Mouse (Mus musculus): Measurements from ENCODE around the gene Rab5c. TPM values are rescaled to one million over a fixed set of nuclear protein-coding genes. Genes with fewer than 3 reads are reported as not detected.

Gene Rab5c
- polyA plus RNA-seq, 1 experiment from 2014 or later: 76.6 TPM

GRCm38 (mm10) chr11:100702906-100703305, 35.1 kb downstream of the Rab5c start:
- Histone ChIP-seq H3K36me3 (ENCODE audit: control insufficient read depth, insufficient read depth, low read length) (peaks cover 3% of the 10 kb centered on the region; the same call in 1 of the 2 replicates), H3K4me2 (replicated peaks; ENCODE audit: low read depth, low read length) (no peak overlapping the region), H3K27ac (ENCODE audit: low read depth, low read length) (no peak overlapping the region), H3K9ac (ENCODE audit: low read depth, low read length) (no peak overlapping the region), H3K4me1 (replicated peaks; ENCODE audit: control insufficient read depth, insufficient read depth, low read length) (no peaks in the 10 kb centered on the region), H3K27me3 (ENCODE audit: control insufficient read depth, insufficient read depth, low read length) (no peaks in the 10 kb centered on the region), H3K4me3 (ENCODE audit: low read depth, low read length) (no peak overlapping the region), H3K9me3 (ENCODE audit: control insufficient read depth, low read length) (no peaks in the 10 kb centered on the region)
- DNase-seq (ENCODE audit: low spot score): no peak
- WGBS: 43% methylated on average over 7 of the region's 7 CpGs
- no peak for ATAC-seq (ENCODE audit: low FRiP score)

- H3K9me3 ChIP-seq (ENCODE audit: control insufficient read depth, low read length): no peaks in the 10 kb centered on the region
- no peak overlapping the region for H3K4me3 ChIP-seq (ENCODE audit: low read depth, low read length)
- ATAC-seq (ENCODE audit: low FRiP score) (no peak), DNase-seq (ENCODE audit: low spot score) (peak; percentile 86)
- no peak overlapping the region for H3K4me2 ChIP-seq (replicated peaks; ENCODE audit: low read depth, low read length)
- H3K4me1 ChIP-seq (replicated peaks; ENCODE audit: control insufficient read depth, insufficient read depth, low read length): no peaks in the 10 kb centered on the region
- peaks cover 3% of the 10 kb centered on the region; the same call in 1 of the 2 replicates for H3K36me3 ChIP-seq (ENCODE audit: control insufficient read depth, insufficient read depth, low read length)
- WGBS: 39% methylated on average over 19 of the region's 19 CpGs
- no peak overlapping the region for H3K9ac ChIP-seq (ENCODE audit: low read depth, low read length)
- H3K27me3 ChIP-seq (ENCODE audit: control insufficient read depth, insufficient read depth, low read length): no peaks in the 10 kb centered on the region
- H3K27ac ChIP-seq (ENCODE audit: low read depth, low read length): no peak overlapping the region
These were observed 35.7 kb downstream of the Rab5c start for GRCm38 (mm10) chr11:100702081-100702851.

- no peak overlapping the region for H3K27ac ChIP-seq (ENCODE audit: low read depth, low read length)
- WGBS: 2% methylated on average over 14 of the region's 14 CpGs
- ATAC-seq (ENCODE audit: low FRiP score) (no peak), DNase-seq (ENCODE audit: low spot score) (peak; percentile 50)
- H3K4me2 ChIP-seq (replicated peaks; ENCODE audit: low read depth, low read length): peak overlapping the region; percentile 19
- peaks cover under 1% of the 10 kb centered on the region; the same call in 1 of the 2 replicates for H3K36me3 ChIP-seq (ENCODE audit: control insufficient read depth, insufficient read depth, low read length)
- 0 out of 2 replicates have a peak overlapping the region, but pooled peaks have one; percentile 45 for H3K9ac ChIP-seq (ENCODE audit: low read depth, low read length)
- H3K27me3 ChIP-seq (ENCODE audit: control insufficient read depth, insufficient read depth, low read length): no peaks in the 10 kb centered on the region
- H3K9me3 ChIP-seq (ENCODE audit: control insufficient read depth, low read length): no peaks in the 10 kb centered on the region
- H3K4me1 ChIP-seq (replicated peaks; ENCODE audit: control insufficient read depth, insufficient read depth, low read length): no peaks in the 10 kb centered on the region
- H3K4me3 ChIP-seq (ENCODE audit: low read depth, low read length): 0 out of 2 replicates have a peak overlapping the region, but pooled peaks have one; percentile 4
These were observed 36.7 kb downstream of the Rab5c start for GRCm38 (mm10) chr11:100701301-100701700.

GRCm38 (mm10) chr11:100700710-100701109, 37.3 kb downstream of the Rab5c start:
- no peaks in the 10 kb centered on the region for H3K4me1 ChIP-seq (replicated peaks; ENCODE audit: control insufficient read depth, insufficient read depth, low read length)
- H3K9me3 ChIP-seq (ENCODE audit: control insufficient read depth, low read length): no peaks in the 10 kb centered on the region
- H3K9ac ChIP-seq (ENCODE audit: low read depth, low read length): no peak overlapping the region
- no peaks in the 10 kb centered on the region for H3K36me3 ChIP-seq (ENCODE audit: control insufficient read depth, insufficient read depth, low read length)
- 76% methylated on average over 3 of the region's 3 CpGs for WGBS
- no peak overlapping the region for H3K4me3 ChIP-seq (ENCODE audit: low read depth, low read length)
- no peak overlapping the region for H3K27ac ChIP-seq (ENCODE audit: low read depth, low read length)
- H3K27me3 ChIP-seq (ENCODE audit: control insufficient read depth, insufficient read depth, low read length): no peaks in the 10 kb centered on the region
- ATAC-seq (ENCODE audit: low FRiP score): no peak
- H3K4me2 ChIP-seq (replicated peaks; ENCODE audit: low read depth, low read length): no peak overlapping the region
- no peak for DNase-seq (ENCODE audit: low spot score)

GRCm38 (mm10) chr11:100697921-100698320, 40.1 kb downstream of the Rab5c start:
- ATAC-seq (ENCODE audit: low FRiP score): no peak
- no peak overlapping the region for H3K27ac ChIP-seq (ENCODE audit: low read depth, low read length)
- no peaks in the 10 kb centered on the region; the same call in 1 of the 2 replicates for H3K4me1 ChIP-seq (replicated peaks; ENCODE audit: control insufficient read depth, insufficient read depth, low read length)
- no peak overlapping the region for H3K4me2 ChIP-seq (replicated peaks; ENCODE audit: low read depth, low read length)
- no peaks in the 10 kb centered on the region for H3K27me3 ChIP-seq (ENCODE audit: control insufficient read depth, insufficient read depth, low read length)
- H3K36me3 ChIP-seq (ENCODE audit: control insufficient read depth, insufficient read depth, low read length): no peaks in the 10 kb centered on the region
- H3K4me3 ChIP-seq (ENCODE audit: low read depth, low read length): no peak overlapping the region
- H3K9ac ChIP-seq (ENCODE audit: low read depth, low read length): no peak overlapping the region
- no peaks in the 10 kb centered on the region for H3K9me3 ChIP-seq (ENCODE audit: control insufficient read depth, low read length)
- DNase-seq (ENCODE audit: low spot score): no peak
- WGBS: 79% methylated on average over 7 of the region's 7 CpGs

- WGBS: 43% methylated on average over 5 of the region's 5 CpGs
- H3K4me1 ChIP-seq (replicated peaks; ENCODE audit: control insufficient read depth, insufficient read depth, low read length): peaks cover 3% of the 10 kb centered on the region; the same call in 1 of the 2 replicates
- no peak overlapping the region for H3K27ac ChIP-seq (ENCODE audit: low read depth, low read length)
- DNase-seq (ENCODE audit: low spot score) (peak; percentile 87), ATAC-seq (ENCODE audit: low FRiP score) (no peak)
- H3K36me3 ChIP-seq (ENCODE audit: control insufficient read depth, insufficient read depth, low read length): no peaks in the 10 kb centered on the region
- H3K4me3 ChIP-seq (ENCODE audit: low read depth, low read length): no peak overlapping the region
- peaks cover 9% of the 10 kb centered on the region; the same call in 1 of the 2 replicates for H3K27me3 ChIP-seq (ENCODE audit: control insufficient read depth, insufficient read depth, low read length)
- no peak overlapping the region for H3K9ac ChIP-seq (ENCODE audit: low read depth, low read length)
- H3K9me3 ChIP-seq (ENCODE audit: control insufficient read depth, low read length): no peaks in the 10 kb centered on the region
- H3K4me2 ChIP-seq (replicated peaks; ENCODE audit: low read depth, low read length): no peak overlapping the region
These were observed 43.1 kb downstream of the Rab5c start for GRCm38 (mm10) chr11:100694926-100695325.

- WGBS: 31% methylated on average over 5 of the region's 5 CpGs
- peaks cover 9% of the 10 kb centered on the region; the same call in 1 of the 2 replicates for H3K27me3 ChIP-seq (ENCODE audit: control insufficient read depth, insufficient read depth, low read length)
These were observed 44.9 kb downstream of the Rab5c start for GRCm38 (mm10) chr11:100693154-100693553.

GRCm38 (mm10) chr11:100692164-100692616, 45.8 kb downstream of the Rab5c start, which contains the start of gene Zfp385c:
Zfp385c (minus strand) TSS chr11:100692455.
- Histone ChIP-seq H3K27me3 (ENCODE audit: control insufficient read depth, insufficient read depth, low read length) (peaks cover 9% of the 10 kb centered on the region; the same call in 1 of the 2 replicates), H3K4me3 (ENCODE audit: low read depth, low read length) (peak within 1 kb of the TSS; percentile 14; the same call in 1 of the 2 replicates), H3K4me2 (replicated peaks; ENCODE audit: low read depth, low read length) (peak within 1 kb of the TSS; percentile 35), H3K9me3 (ENCODE audit: control insufficient read depth, low read length) (no peaks in the 10 kb centered on the region), H3K27ac (ENCODE audit: low read depth, low read length) (no peak within 1 kb of the TSS), H3K36me3 (ENCODE audit: control insufficient read depth, insufficient read depth, low read length) (no peaks in the 10 kb centered on the region), H3K9ac (ENCODE audit: low read depth, low read length) (peak within 1 kb of the TSS; percentile 9; the same call in 1 of the 2 replicates), H3K4me1 (replicated peaks; ENCODE audit: control insufficient read depth, insufficient read depth, low read length) (peaks cover 3% of the 10 kb centered on the region; the same call in 1 of the 2 replicates)
- ATAC-seq (ENCODE audit: low FRiP score) (no peak), DNase-seq (ENCODE audit: low spot score) (peak; percentile 35)
- 3% methylated on average over 23 of the region's 23 CpGs for WGBS

More at GRCm38 (mm10) chr11:100693154-100693553, 44.9 kb downstream of the Rab5c start:
- Histone ChIP-seq H3K9me3 (ENCODE audit: control insufficient read depth, low read length) (no peaks in the 10 kb centered on the region), H3K4me3 (ENCODE audit: low read depth, low read length) (no peak overlapping the region), H3K27ac (ENCODE audit: low read depth, low read length) (no peak overlapping the region), H3K4me2 (replicated peaks; ENCODE audit: low read depth, low read length) (no peak overlapping the region), H3K4me1 (replicated peaks; ENCODE audit: control insufficient read depth, insufficient read depth, low read length) (peaks cover 3% of the 10 kb centered on the region; the same call in 1 of the 2 replicates), H3K36me3 (ENCODE audit: control insufficient read depth, insufficient read depth, low read length) (no peaks in the 10 kb centered on the region), H3K9ac (ENCODE audit: low read depth, low read length) (no peak overlapping the region)
- DNase-seq (ENCODE audit: low spot score) (no peak), ATAC-seq (ENCODE audit: low FRiP score) (no peak)

Measured in hindbrain, embryonic 11.5 days (tissue).